ENCODE assay signal across 8 mouse cellular contexts in genomic region chr1:74248799-74249198, GRCm38 (mm10). TPM values are rescaled to one million over a fixed set of nuclear protein-coding genes. Genes with fewer than 3 reads are reported as not detected.
DNase-seq lines count a peak whose midpoint lies in the region; ATAC-seq and TF ChIP-seq lines count a peak whose summit lies in the region.
"Had no signal": no experiment of that assay in that cellular context is flagged by ENCODE, and none has a peak within 500 bp of the region (broad histone marks: within the 10 kb centered on the region; RNA-seq: fewer than 3 reads in every experiment).

No protein-coding gene starts in this region.

- dilution Hi-C loops in CH12.LX (cut with MboI; ENCODE audit: extremely low pct_ligation_motif_present, extremely low pct_unique_long_range_greater_than_20kb, low sequenced_read_pairs) = no loop called here

- peaks cover 38 to 70% of the 10 kb centered on the region in 2 experiments for H3K36me3 ChIP-seq in CH12.LX (replicated peaks in 1 of 2; ENCODE audit: control insufficient read depth in 1 of 2, insufficient read depth in 1 of 2, low read length in 1 of 2)
- peaks cover 19% of the 10 kb centered on the region; the same call in 1 of the 2 replicates for H3K36me3 ChIP-seq in intestine, embryonic 15.5 days
- peaks cover 17% of the 10 kb centered on the region for H3K36me3 ChIP-seq in stomach, postnatal 0 days (ENCODE audit: control insufficient read depth, insufficient read depth, low read length)

- in situ Hi-C loops in CH12.LX (cut with MboI; ENCODE audit: low pct_ligation_motif_present, low pct_unique_long_range_greater_than_20kb, low sequenced_read_pairs) = no loop called here

- H3K9me3 ChIP-seq in CH12.LX (replicated peaks; ENCODE audit: low read length) = no peaks in the 10 kb centered on the region
- no peaks in the 10 kb centered on the region for H3K9me3 ChIP-seq in intestine, embryonic 15.5 days
- H3K9me3 ChIP-seq in stomach, postnatal 0 days (ENCODE audit: control insufficient read depth, low read length) = no peaks in the 10 kb centered on the region

- WGBS in intestine, embryonic 15.5 days = 28% methylated on average over 1 of the region's 1 CpGs
- WGBS in lung, adult 2 months = 0% methylated on average over 1 of the region's 1 CpGs
- 19% methylated on average over 1 of the region's 1 CpGs for WGBS in stomach, postnatal 0 days

- H3K4me2 ChIP-seq in CH12.LX (ENCODE audit: insufficient read depth, low read depth, poor library complexity, severe bottlenecking) = peak overlapping the region; percentile 84
- H3K4me2 ChIP-seq in intestine, embryonic 15.5 days (replicated peaks) = no peak overlapping the region
- H3K4me2 ChIP-seq in stomach, postnatal 0 days (replicated peaks; ENCODE audit: low read depth) = no peak overlapping the region

- TF ChIP-seq RAD21 in CH12.LX (IDR thresholded peaks at IDR 0.05; ENCODE audit: low read depth, low read length) = no peak

- H3K27me3 ChIP-seq in CH12.LX (replicated peaks) = no peaks in the 10 kb centered on the region
- H3K27me3 ChIP-seq in intestine, embryonic 15.5 days (replicated peaks) = no peaks in the 10 kb centered on the region
- H3K27me3 ChIP-seq in stomach, postnatal 0 days (ENCODE audit: control insufficient read depth, insufficient read depth, low read length) = no peaks in the 10 kb centered on the region

- DNase-seq in CH12.LX (ENCODE audit: extremely low read depth) = peak; percentile 84
- DNase-seq in lung, adult 2 months = peak; percentile 23
- peak; percentile 42 for DNase-seq in stomach, postnatal 0 days (ENCODE audit: low spot score)
- no peak for DNase-seq in layer of hippocampus, adult 8-10 months (ENCODE audit: low spot score in 2 of 2)
- DNase-seq in testis, postnatal 10 days (ENCODE audit: low spot score) = no peak

- 0 out of 2 replicates have a peak, but pooled peaks have one; percentile 35 for TF ChIP-seq POLR2A in CH12.LX (IDR thresholded peaks at IDR 0.05; ENCODE audit: low read depth, low read length)
- TF ChIP-seq POLR2A in lung, adult 2 months (IDR thresholded peaks at IDR 0.05; ENCODE audit: borderline replicate concordance, extremely low read depth, low read depth, low read length) = no peak

- peak; percentile 79 for ATAC-seq in intestine, embryonic 15.5 days
- peak; percentile 85 for ATAC-seq in stomach, postnatal 0 days (ENCODE audit: low FRiP score, low TSS enrichment)

- H3K79me2 ChIP-seq in CH12.LX (replicated peaks; ENCODE audit: control insufficient read depth, extremely low read depth, insufficient read depth, poor library complexity, severe bottlenecking) = peaks cover 58% of the 10 kb centered on the region

- H3K27ac ChIP-seq in CH12.LX (ENCODE audit: insufficient read depth, low read depth) = peak overlapping the region; percentile 86
- peak overlapping the region; percentile 96 for H3K27ac ChIP-seq in brown adipose tissue, adult 24 weeks (replicated peaks; ENCODE audit: low read depth, low read length)
- peak overlapping the region; percentile 84 for H3K27ac ChIP-seq in intestine, embryonic 15.5 days
- H3K27ac ChIP-seq in stomach, postnatal 0 days (replicated peaks) = peak overlapping the region; percentile 81

- H3K9ac ChIP-seq in CH12.LX (ENCODE audit: insufficient read depth, low read depth) = peak overlapping the region; percentile 72
- H3K9ac ChIP-seq in intestine, embryonic 15.5 days = no peak overlapping the region
- H3K9ac ChIP-seq in stomach, postnatal 0 days (ENCODE audit: low read length) = 0 out of 2 replicates have a peak overlapping the region, but pooled peaks have one; percentile 18

- peak; percentile 89 for TF ChIP-seq EP300 in CH12.LX (IDR thresholded peaks at IDR 0.05; ENCODE audit: low read length)
- no peak for TF ChIP-seq EP300 in stomach, postnatal 0 days (optimal IDR thresholded peaks at IDR 0.05)

- H3K4me1 ChIP-seq in CH12.LX (ENCODE audit: control insufficient read depth in 1 of 2, insufficient read depth in 2 of 2) = peaks cover 20 to 67% of the 10 kb centered on the region in 2 experiments
- peaks cover 12% of the 10 kb centered on the region for H3K4me1 ChIP-seq in brown adipose tissue, adult 24 weeks (ENCODE audit: control insufficient read depth, insufficient read depth, insufficient read length, low read length)
- peaks cover 11% of the 10 kb centered on the region for H3K4me1 ChIP-seq in intestine, embryonic 15.5 days (replicated peaks)
- peaks cover 26% of the 10 kb centered on the region for H3K4me1 ChIP-seq in lung, adult 2 months (ENCODE audit: control insufficient read depth, insufficient read depth, low read length)
- H3K4me1 ChIP-seq in stomach, postnatal 0 days (replicated peaks; ENCODE audit: control insufficient read depth, insufficient read depth) = peaks cover 2% of the 10 kb centered on the region; the same call in 1 of the 2 replicates

- TF ChIP-seq CTCF in CH12.LX (conservative IDR thresholded peaks at IDR 0.05 in 1 of 2, IDR thresholded peaks at IDR 0.05 in 1 of 2; ENCODE audit: low read depth in 2 of 2, low read length in 2 of 2) = no peak
- no peak for TF ChIP-seq CTCF in lung, adult 2 months (IDR thresholded peaks at IDR 0.05; ENCODE audit: insufficient read depth, low read length)
- TF ChIP-seq CTCF in stomach, postnatal 0 days (IDR thresholded peaks at IDR 0.05; ENCODE audit: low read depth) = no peak

- no peak overlapping the region for H3K4me3 ChIP-seq in CH12.LX (replicated peaks in 1 of 3; ENCODE audit: low read depth in 2 of 3, low read length in 2 of 3, poor library complexity in 1 of 3)
- H3K4me3 ChIP-seq in brown adipose tissue, adult 24 weeks (ENCODE audit: insufficient read depth, low read depth, low read length) = no peak overlapping the region
- no peak overlapping the region for H3K4me3 ChIP-seq in intestine, embryonic 15.5 days (replicated peaks)
- no peak overlapping the region for H3K4me3 ChIP-seq in lung, adult 2 months (replicated peaks; ENCODE audit: extremely low read depth, low read depth, low read length)
- no peak overlapping the region for H3K4me3 ChIP-seq in stomach, postnatal 0 days (ENCODE audit: low read depth, low read length)

TF ChIP-seq in CH12.LX, 34 proteins besides CTCF, POLR2A, EP300 and RAD21 (continues in another document):
- TF ChIP-seq MAFK (IDR thresholded peaks at IDR 0.05; ENCODE audit: insufficient replicate concordance, low read length) (0 out of 2 replicates have a peak, but pooled peaks have one; percentile 21), CHD1 (IDR thresholded peaks at IDR 0.05; ENCODE audit: low read depth, low read length) (peak; percentile 84; the same call in 1 of the 2 replicates), PAX5 (IDR thresholded peaks at IDR 0.05; ENCODE audit: low read length) (no peak), HCFC1 (IDR thresholded peaks at IDR 0.05; ENCODE audit: low read depth, low read length) (peak; percentile 68), ZC3H11A (IDR thresholded peaks at IDR 0.05; ENCODE audit: low read depth, low read length) (no peak)

RNA-seq across cellular contexts. Expression of gene Arpc2, which starts 12.9 kb away (rescaled TPM):
- total RNA-seq in CH12.LX (2012; rRNA removed) = 218 and 234 TPM in 2 replicates
- 455 and 462 TPM in 2 replicates for total RNA-seq in CH12.LX (2014; rRNA removed)
- 504 and 522 TPM in 2 replicates for polyA plus RNA-seq in CH12.LX (2012; ENCODE audit: insufficient read length, low read depth)
- 131 and 169 TPM in 2 replicates for polyA plus RNA-seq in brown adipose tissue, adult 24 weeks (2012; ENCODE audit: insufficient read depth, insufficient read length, missing spikeins)
- 518 and 584 TPM in 2 replicates for polyA plus RNA-seq in intestine, embryonic 15.5 days (2015; fragmentation: Nextera tagmentation; extraction: Ambion mirVana)
- 177 and 180 TPM in 2 replicates for polyA plus RNA-seq in lung, adult 2 months (2012; rRNA removed)
- 585 and 595 TPM in 2 replicates for polyA plus RNA-seq in stomach, postnatal 0 days (2015; fragmentation: Nextera tagmentation; extraction: Ambion mirVana)
- total RNA-seq in layer of hippocampus, adult 8-10 months (2022) = 100 to 1,000 TPM; 324 to 350 (median 341) TPM

RNA-seq across cellular contexts. Expression of gene Gpbar1, which starts 29.6 kb away (rescaled TPM):
- total RNA-seq in CH12.LX (2012; rRNA removed) (0.21 TPM in 1 of 2 replicates, not detected in the other), CH12.LX (2014; rRNA removed) (not detected in 2 replicates)
- polyA plus RNA-seq in CH12.LX (2012; ENCODE audit: insufficient read length, low read depth) = not detected in 2 replicates
- polyA plus RNA-seq in brown adipose tissue, adult 24 weeks (2012; ENCODE audit: insufficient read depth, insufficient read length, missing spikeins) = not detected in 2 replicates
- polyA plus RNA-seq in intestine, embryonic 15.5 days (2015; fragmentation: Nextera tagmentation; extraction: Ambion mirVana) = 3.1 and 3.3 TPM in 2 replicates
- polyA plus RNA-seq in lung, adult 2 months (2012; rRNA removed) = 0.18 and 0.22 TPM in 2 replicates
- polyA plus RNA-seq in stomach, postnatal 0 days (2015; fragmentation: Nextera tagmentation; extraction: Ambion mirVana) = 0.51 and 0.63 TPM in 2 replicates
- not detected for total RNA-seq in layer of hippocampus, adult 8-10 months (2022)
- total RNA-seq: gastrocnemius, adult 8-10 months had no signal

RNA-seq across cellular contexts. Expression of gene Aamp, which starts 35.7 kb away (rescaled TPM):
- total RNA-seq in CH12.LX (2012; rRNA removed) (151 and 163 TPM in 2 replicates), CH12.LX (2014; rRNA removed) (103 and 108 TPM in 2 replicates)
- polyA plus RNA-seq in CH12.LX (2012; ENCODE audit: insufficient read length, low read depth) = 172 and 193 TPM in 2 replicates
- 66.7 and 77.7 TPM in 2 replicates for polyA plus RNA-seq in brown adipose tissue, adult 24 weeks (2012; ENCODE audit: insufficient read depth, insufficient read length, missing spikeins)
- polyA plus RNA-seq in intestine, embryonic 15.5 days (2015; fragmentation: Nextera tagmentation; extraction: Ambion mirVana) = 225 and 244 TPM in 2 replicates
- polyA plus RNA-seq in lung, adult 2 months (2012; rRNA removed) = 141 and 172 TPM in 2 replicates
- 154 and 157 TPM in 2 replicates for polyA plus RNA-seq in stomach, postnatal 0 days (2015; fragmentation: Nextera tagmentation; extraction: Ambion mirVana)
- total RNA-seq in layer of hippocampus, adult 8-10 months (2022) = 100 to 1,000 TPM; 150 to 159 (median 154) TPM

RNA-seq across cellular contexts. Expression of gene Pnkd, which starts 35.9 kb away (rescaled TPM):
- total RNA-seq in CH12.LX (2012; rRNA removed) = 117 and 154 TPM in 2 replicates
- total RNA-seq in CH12.LX (2014; rRNA removed) = 42.7 and 45.5 TPM in 2 replicates
- polyA plus RNA-seq in CH12.LX (2012; ENCODE audit: insufficient read length, low read depth) = 263 and 318 TPM in 2 replicates
- 117 and 146 TPM in 2 replicates for polyA plus RNA-seq in brown adipose tissue, adult 24 weeks (2012; ENCODE audit: insufficient read depth, insufficient read length, missing spikeins)
- 120 and 127 TPM in 2 replicates for polyA plus RNA-seq in intestine, embryonic 15.5 days (2015; fragmentation: Nextera tagmentation; extraction: Ambion mirVana)
- polyA plus RNA-seq in lung, adult 2 months (2012; rRNA removed) = 63.0 and 63.5 TPM in 2 replicates
- polyA plus RNA-seq in stomach, postnatal 0 days (2015; fragmentation: Nextera tagmentation; extraction: Ambion mirVana) = 84.8 and 88.2 TPM in 2 replicates
- 100 to 1,000 TPM; 170 to 190 (median 177) TPM for total RNA-seq in layer of hippocampus, adult 8-10 months (2022)

RNA-seq across cellular contexts. Expression of gene Cxcr1, which starts 54.4 kb away (rescaled TPM):
- total RNA-seq in CH12.LX (2012; rRNA removed) = not detected in 2 replicates
- not detected in 2 replicates for total RNA-seq in CH12.LX (2014; rRNA removed)
- polyA plus RNA-seq in CH12.LX (2012; ENCODE audit: insufficient read length, low read depth) = not detected in 2 replicates
- not detected in 2 replicates for polyA plus RNA-seq in brown adipose tissue, adult 24 weeks (2012; ENCODE audit: insufficient read depth, insufficient read length, missing spikeins)
- not detected in 2 replicates for polyA plus RNA-seq in intestine, embryonic 15.5 days (2015; fragmentation: Nextera tagmentation; extraction: Ambion mirVana)
- 0.43 and 1.5 TPM in 2 replicates for polyA plus RNA-seq in lung, adult 2 months (2012; rRNA removed)
- polyA plus RNA-seq in stomach, postnatal 0 days (2015; fragmentation: Nextera tagmentation; extraction: Ambion mirVana) = 0.08 TPM in 1 of 2 replicates, not detected in the other
- under 1 TPM in 1 of 4 experiments, not detected in 3; 0.34 TPM for total RNA-seq in layer of hippocampus, adult 8-10 months (2022)
- total RNA-seq: gastrocnemius, adult 8-10 months had no signal

Comparison
In these comparisons a context has a peak if more than half of its experiments do, and no peak if none do; other contexts are left out.
1. DNase-seq: peak in CH12.LX (single experiment), lung, adult 2 months (single experiment) and stomach, postnatal 0 days (single experiment); none in layer of hippocampus, adult 8-10 months (0 of 2) and testis, postnatal 10 days (single experiment).
2. Peak in every context shown above with its lines, with median percentiles within 50 percentile points of each other: H3K27ac ChIP-seq.